Mouse (Mus musculus) forebrain, embryonic 11.5 days (tissue): ENCODE results near the gene Diablo. TPM values are rescaled to one million over a fixed set of nuclear protein-coding genes. Genes with fewer than 3 reads are reported as not detected.

Source experiments
- ATAC-seq: fragments of 200-750 bp; cut with Nextera tagmentation; replicated peaks from 2 replicates; pipeline ENCODE4 v1.8.0; 2017; ENCODE audit warnings: moderate TSS enrichment; ENCODE audit not compliant: low FRiP score
- DNase-seq: peaks from one replicate; pipeline ENCODE4 v3.0.0-alpha.2; 2017; ENCODE audit warnings: low spot score
- H3K27ac ChIP-seq: fragments of 300-500 bp; sonication (generic); 2 replicates; pipeline ENCODE4 v1.5.1; 2014; ENCODE audit warnings: low read depth, low read length
- H3K27me3 ChIP-seq: fragments of 300-500 bp; sonication (generic); 2 replicates; pipeline ENCODE4 v1.6.1; 2014; ENCODE audit warnings: mild to moderate bottlenecking, low read length, mixed read lengths; ENCODE audit not compliant: control insufficient read depth, insufficient read depth
- H3K36me3 ChIP-seq: fragments of 300-500 bp; sonication (generic); 2 replicates; pipeline ENCODE4 v1.6.1; 2014; ENCODE audit warnings: mild to moderate bottlenecking, low read length, moderate library complexity, mixed read lengths; ENCODE audit not compliant: control insufficient read depth, insufficient read depth
- H3K4me1 ChIP-seq: fragments of 300-500 bp; sonication (generic); replicated peaks from 2 replicates; pipeline ENCODE4 v1.6.1; 2014; ENCODE audit warnings: low read length, mixed read lengths; ENCODE audit not compliant: control insufficient read depth, insufficient read depth
- H3K4me2 ChIP-seq: fragments of 300-500 bp; sonication (generic); 2 replicates; pipeline ENCODE4 v1.6.1; 2014; ENCODE audit warnings: low read depth, mild to moderate bottlenecking, low read length, moderate library complexity, mixed read lengths; ENCODE audit not compliant: severe bottlenecking
- H3K4me3 ChIP-seq: fragments of 300-500 bp; sonication (generic); 2 replicates; pipeline ENCODE4 v1.5.1; 2014; ENCODE audit warnings: low read depth, low read length
- H3K9ac ChIP-seq: fragments of 300-500 bp; sonication (generic); 2 replicates; pipeline ENCODE4 v1.6.1; 2014; ENCODE audit warnings: low read length
- H3K9me3 ChIP-seq: fragments of 300-500 bp; sonication (generic); 2 replicates; pipeline ENCODE4 v1.6.1; 2016; ENCODE audit warnings: low read length, mixed read lengths; ENCODE audit not compliant: control insufficient read depth
- WGBS: fragments of 180-500 bp; shearing (Covaris S2); extraction: QIAGEN DNeasy Blood & Tissue Kit; methylation state at CpG from one replicate; pipeline ENCODE4 v1.1.7; 2014; 5-methylcytosine and 5-hydroxymethylcytosine counted together
- polyA plus RNA-seq: library from polyadenylated mRNA; unstranded; fragments of >200 nt; fragmentation: Nextera tagmentation; extraction: Ambion mirVana; gene quantifications from 2 replicates; pipeline ENCODE4 v1.2.1, GENCODE M21; 2014

Diablo gene
- 140 and 143 TPM in 2 replicates for polyA plus RNA-seq

DNA sequence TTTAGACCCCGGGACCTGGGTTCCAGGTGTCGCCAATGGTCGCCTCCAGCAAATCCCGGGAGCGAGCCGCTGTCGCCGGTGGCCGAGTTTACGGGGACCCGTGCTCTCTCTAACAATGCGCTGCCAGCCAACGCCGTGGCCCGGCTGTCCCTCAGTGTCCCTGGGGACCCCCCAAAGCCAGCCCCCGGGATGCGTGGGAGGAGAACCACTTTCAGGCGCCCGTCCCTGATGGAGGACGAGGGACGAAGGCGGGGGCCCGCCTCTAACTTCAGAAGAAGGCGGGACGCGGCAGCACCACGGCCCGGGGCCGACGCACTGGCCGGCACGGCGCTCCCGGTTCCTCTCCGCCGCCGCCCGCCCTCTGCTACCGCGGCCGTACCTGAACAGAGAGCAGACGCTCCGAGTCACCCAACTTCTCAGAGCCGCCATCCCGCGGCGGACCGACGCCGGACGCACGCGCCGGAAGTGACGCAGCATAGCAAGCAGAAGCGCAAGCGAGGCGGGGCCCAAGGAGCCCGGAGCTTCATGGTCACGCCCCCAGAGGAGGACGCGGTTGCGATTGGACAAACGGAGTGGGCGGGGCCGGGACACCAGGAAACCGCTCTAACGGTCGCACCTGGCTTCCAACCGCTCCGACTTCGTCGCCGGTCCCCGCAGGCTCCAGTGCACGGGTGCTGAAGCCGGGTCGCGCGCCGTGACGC, at the start of gene Diablo:
Diablo (minus strand) TSS at position 485 of the 701 bp plus-strand sequence.
- ATAC-seq, result peak; percentile 98
- no peaks in the 10 kb centered on the region for H3K27me3 ChIP-seq
- peak within 1 kb of the TSS; percentile 27; the same call in 1 of the 2 replicates for H3K27ac ChIP-seq
- H3K9me3 ChIP-seq, result no peaks in the 10 kb centered on the region
- H3K4me3 ChIP-seq, result peak within 1 kb of the TSS; percentile 90
- H3K9ac ChIP-seq, result peak within 1 kb of the TSS; percentile 87
- H3K4me1 ChIP-seq, result peaks cover 9% of the 10 kb centered on the region
- DNase-seq, result peak; percentile 99
- H3K36me3 ChIP-seq, result no peaks in the 10 kb centered on the region
- WGBS, result under 1% methylated on average over 70 of the region's 82 CpGs
- peak within 1 kb of the TSS; percentile 93 for H3K4me2 ChIP-seq

DNA sequence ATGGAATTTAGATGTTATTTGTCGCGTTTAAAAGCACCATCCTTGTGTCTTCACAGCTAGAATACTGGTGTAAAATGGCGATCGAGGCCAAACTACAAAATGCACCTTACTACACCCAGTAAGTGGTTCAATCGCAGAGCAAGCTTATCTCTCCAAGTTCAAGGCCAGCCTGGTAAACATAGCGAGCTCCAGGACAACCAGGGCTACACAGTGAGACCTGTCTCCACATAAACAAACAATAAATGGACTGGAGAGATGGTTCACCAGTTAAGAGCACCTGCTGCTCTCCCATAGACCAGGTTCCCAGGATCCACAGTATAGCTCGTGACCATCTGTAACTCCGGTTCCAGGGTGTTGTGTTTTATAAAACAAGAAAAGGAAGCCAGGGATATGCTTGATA, 49.4 kb upstream of the Diablo start:
- Histone ChIP-seq H3K36me3 (no peaks in the 10 kb centered on the region), H3K9me3 (no peaks in the 10 kb centered on the region), H3K4me2 (0 out of 2 replicates have a peak overlapping the region, but pooled peaks have one; percentile 31), H3K4me3 (no peak overlapping the region; the same call in 1 of the 2 replicates), H3K4me1 (peaks cover 3% of the 10 kb centered on the region; the same call in 1 of the 2 replicates), H3K27ac (no peak overlapping the region), H3K9ac (no peak overlapping the region), H3K27me3 (no peaks in the 10 kb centered on the region)
- WGBS, result 66% methylated on average over 8 of the region's 8 CpGs
- DNase-seq, result no peak
- ATAC-seq, result peak; percentile 44; the same call in 1 of the 2 replicates

- Histone ChIP-seq H3K4me2 (peak within 1 kb of the TSS; percentile 84), H3K4me1 (peaks cover 3% of the 10 kb centered on the region; the same call in 1 of the 2 replicates), H3K27ac (0 out of 2 replicates have a peak within 1 kb of the TSS, but pooled peaks have one; percentile 18), H3K4me3 (peak within 1 kb of the TSS; percentile 94), H3K27me3 (no peaks in the 10 kb centered on the region), H3K9me3 (no peaks in the 10 kb centered on the region), H3K36me3 (no peaks in the 10 kb centered on the region), H3K9ac (peak within 1 kb of the TSS; percentile 82)
- WGBS, result under 1% methylated on average over 54 of the region's 54 CpGs
- DNase-seq (peak; percentile 99), ATAC-seq (peak; percentile 92)
Measured at GRCm38 (mm10) chr5:123572357-123573186, 48.6 kb upstream of the Diablo start, which contains the start of gene Vps33a. Vps33a (minus strand) TSS chr5:123573038.

DNA sequence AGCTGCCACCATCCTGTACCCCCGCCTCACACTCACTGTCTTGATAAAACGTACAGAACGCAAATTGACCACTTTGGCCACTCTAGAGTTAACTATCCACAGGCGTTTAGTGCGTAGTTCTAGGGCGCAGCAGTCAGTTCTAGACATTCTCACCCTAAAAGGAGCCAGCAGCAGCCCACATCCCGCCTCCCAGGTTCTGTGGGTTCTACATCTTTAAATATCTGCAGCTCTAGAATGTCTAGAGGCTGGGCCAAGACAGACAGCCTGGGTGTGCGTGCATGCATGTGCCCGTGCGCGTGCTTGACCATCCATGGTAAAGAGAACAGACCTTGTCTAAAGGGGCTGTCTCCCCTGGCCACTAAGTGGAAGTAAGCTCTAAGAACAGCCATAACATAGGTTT, 37.2 kb upstream of the Diablo start:
- H3K9ac ChIP-seq, result no peak overlapping the region
- H3K4me2 ChIP-seq, result no peak overlapping the region
- H3K27me3 ChIP-seq, result no peaks in the 10 kb centered on the region
- WGBS, result 96% methylated on average over 11 of the region's 11 CpGs
- H3K9me3 ChIP-seq, result no peaks in the 10 kb centered on the region
- no peak for DNase-seq
- ATAC-seq, result no peak
- no peak overlapping the region for H3K4me3 ChIP-seq
- no peaks in the 10 kb centered on the region for H3K4me1 ChIP-seq
- H3K27ac ChIP-seq, result no peak overlapping the region
- H3K36me3 ChIP-seq, result peaks cover 2% of the 10 kb centered on the region; the same call in 1 of the 2 replicates

DNA sequence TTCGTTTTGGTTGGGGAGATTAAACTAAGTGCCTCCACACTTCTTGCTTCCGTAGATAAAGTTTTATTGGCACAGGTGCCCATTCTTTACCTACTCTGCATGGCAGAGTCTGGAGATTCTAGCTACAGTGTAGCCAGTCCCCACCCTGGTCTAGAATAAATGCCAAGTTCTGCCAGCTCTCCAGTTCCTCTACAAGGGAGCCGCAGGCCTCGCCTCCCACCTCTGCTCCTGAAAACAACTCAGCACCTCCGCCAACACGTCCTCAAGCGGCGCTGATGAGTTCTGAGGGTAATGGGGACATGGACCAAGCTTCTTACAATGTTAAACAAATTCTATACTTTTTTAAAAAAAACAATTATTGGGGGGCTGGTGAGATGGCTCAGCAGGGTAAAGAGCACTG, 35.6 kb upstream of the Diablo start:
- ATAC-seq (no peak), DNase-seq (no peak)
- Histone ChIP-seq H3K27me3 (no peaks in the 10 kb centered on the region), H3K4me2 (no peak overlapping the region), H3K27ac (no peak overlapping the region), H3K4me3 (no peak overlapping the region), H3K4me1 (no peaks in the 10 kb centered on the region), H3K36me3 (peaks cover 2% of the 10 kb centered on the region; the same call in 1 of the 2 replicates), H3K9ac (no peak overlapping the region), H3K9me3 (no peaks in the 10 kb centered on the region)
- 94% methylated on average over 8 of the region's 8 CpGs for WGBS

DNA sequence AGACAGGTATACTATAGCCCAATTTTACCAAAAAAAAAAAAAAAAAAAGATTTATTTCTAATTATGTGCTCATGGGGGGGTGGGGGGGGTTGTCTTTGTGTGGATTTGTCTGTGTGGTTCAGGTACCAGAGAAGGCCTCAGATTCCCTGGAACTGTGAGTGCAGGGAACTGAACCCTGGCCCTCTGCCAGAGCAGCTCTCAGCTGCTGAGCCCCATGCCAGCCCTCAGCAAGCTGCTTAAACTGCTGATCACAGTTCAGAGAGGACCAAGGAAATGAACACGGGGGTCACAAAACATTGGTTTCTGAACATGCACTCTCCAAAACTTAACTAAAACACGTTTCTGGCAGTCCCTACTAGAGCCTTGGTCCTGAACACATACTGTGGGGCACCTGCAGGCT, 32.5 kb upstream of the Diablo start:
- H3K4me3 ChIP-seq, result no peak overlapping the region
- no peak overlapping the region for H3K4me2 ChIP-seq
- DNase-seq, result no peak
- no peaks in the 10 kb centered on the region for H3K27me3 ChIP-seq
- no peak overlapping the region for H3K9ac ChIP-seq
- H3K9me3 ChIP-seq, result no peaks in the 10 kb centered on the region
- H3K4me1 ChIP-seq, result no peaks in the 10 kb centered on the region
- H3K36me3 ChIP-seq, result no peaks in the 10 kb centered on the region; the same call in 1 of the 2 replicates
- WGBS, result 75% methylated on average over 2 of the region's 2 CpGs
- no peak for ATAC-seq
- no peak overlapping the region for H3K27ac ChIP-seq

DNA sequence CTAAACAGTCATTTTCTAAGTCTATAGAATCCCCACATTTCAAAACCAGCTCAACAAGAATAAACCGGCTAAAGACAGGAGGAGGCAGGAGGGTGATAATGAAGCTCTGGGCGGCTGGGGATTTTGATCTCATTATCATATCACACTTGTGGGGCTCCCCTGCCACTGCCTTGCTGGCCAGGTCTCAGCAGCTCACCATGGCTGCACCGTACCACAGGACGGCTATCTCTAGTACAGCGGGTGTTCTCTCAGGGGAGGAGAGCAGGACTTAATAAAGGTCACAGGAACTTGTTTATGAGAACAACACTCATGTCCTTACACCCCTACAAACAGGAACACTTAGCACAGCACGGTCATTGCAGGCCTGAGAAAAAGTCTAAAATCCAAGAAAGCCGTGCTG, 31.7 kb upstream of the Diablo start:
- Histone ChIP-seq H3K27me3 (no peaks in the 10 kb centered on the region), H3K27ac (no peak overlapping the region), H3K9me3 (no peaks in the 10 kb centered on the region), H3K4me1 (no peaks in the 10 kb centered on the region), H3K4me3 (no peak overlapping the region), H3K4me2 (no peak overlapping the region), H3K9ac (no peak overlapping the region), H3K36me3 (no peaks in the 10 kb centered on the region; the same call in 1 of the 2 replicates)
- WGBS, result 91% methylated on average over 7 of the region's 7 CpGs
- no peak for DNase-seq
- no peak for ATAC-seq

DNA sequence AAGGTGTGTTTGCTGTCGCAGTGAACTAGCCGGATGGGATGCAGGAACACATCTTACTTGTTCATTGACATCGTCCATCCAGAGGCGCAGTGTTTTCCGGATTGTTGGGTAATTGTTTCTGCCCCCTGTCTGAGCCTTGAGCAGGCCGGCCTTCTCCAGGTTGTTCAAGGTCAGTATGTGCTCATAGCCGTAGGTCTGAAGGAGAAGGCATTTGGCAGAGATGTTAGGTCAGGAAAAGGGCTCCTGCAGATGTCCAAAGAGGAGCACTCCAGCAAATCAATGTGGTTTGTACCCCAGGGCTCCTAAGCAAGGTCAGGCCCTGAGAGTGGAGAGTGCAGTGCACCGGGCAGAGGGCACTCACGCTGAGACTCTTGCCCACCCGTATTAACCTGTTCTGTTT, 9.8 kb upstream of the Diablo start:
- WGBS, result 92% methylated on average over 10 of the region's 10 CpGs
- Histone ChIP-seq H3K4me3 (no peak overlapping the region), H3K4me2 (no peak overlapping the region), H3K27me3 (no peaks in the 10 kb centered on the region), H3K9ac (no peak overlapping the region), H3K27ac (no peak overlapping the region), H3K4me1 (no peaks in the 10 kb centered on the region), H3K36me3 (no peaks in the 10 kb centered on the region; the same call in 1 of the 2 replicates), H3K9me3 (no peaks in the 10 kb centered on the region)
- DNase-seq, result no peak
- no peak for ATAC-seq
